Mouse (Mus musculus) megakaryocyte, embryonic 14.5 days (primary cell): ENCODE data around the gene Hist1h2bc.

ENCODE experiments used
- FLI1 ChIP-seq: IDR thresholded peaks from 2 replicates; pipeline ENCODE4 v1.6.1; 2012; ENCODE audit warnings: low read length, inconsistent platforms, mixed read lengths
- GATA1 ChIP-seq: IDR thresholded peaks from 3 replicates; pipeline ENCODE4 v1.6.1; 2012; ENCODE audit warnings: mixed read lengths, low read length, inconsistent platforms, borderline replicate concordance

DNA sequence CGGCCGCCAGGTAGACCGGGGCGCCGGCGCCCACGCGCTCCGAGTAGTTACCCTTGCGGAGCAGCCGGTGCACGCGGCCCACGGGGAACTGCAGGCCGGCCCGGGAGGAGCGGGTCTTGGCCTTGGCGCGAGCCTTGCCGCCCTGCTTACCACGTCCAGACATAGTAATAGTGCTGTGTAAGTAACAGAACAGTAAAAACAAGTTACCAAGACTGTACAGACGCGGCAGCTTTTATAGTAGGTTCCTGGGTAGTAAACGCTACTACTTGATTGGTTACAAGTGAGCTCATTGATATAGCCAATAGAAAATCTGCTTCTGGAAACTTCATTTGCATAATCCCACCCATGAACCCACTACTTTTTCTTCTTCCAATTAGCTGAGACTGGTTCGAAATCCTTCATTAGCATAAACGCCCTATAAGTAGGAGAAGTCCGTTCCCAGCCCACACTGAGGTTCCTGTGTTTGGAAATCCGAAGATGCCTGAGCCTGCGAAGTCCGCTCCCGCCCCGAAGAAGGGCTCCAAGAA, at the start of gene Hist1h2bc, which contains the start of gene Hist1h2ac:
- TF ChIP-seq GATA1 (no peak), FLI1 (no peak)
